Mouse (Mus musculus) myocyte (in vitro differentiated cells): ENCODE results near the gene Nxf1.

Experiments
- E2F4 ChIP-seq: IDR thresholded peaks from one replicate; pipeline ENCODE4 v1.6.1; 2011; ENCODE audit warnings: mild to moderate bottlenecking, control low read depth, moderate library complexity; ENCODE audit not compliant: insufficient read depth
- MAX ChIP-seq: IDR thresholded peaks from one replicate; pipeline ENCODE4 v1.6.1; 2011; ENCODE audit warnings: low read depth, mild to moderate bottlenecking, control low read depth
- USF1 ChIP-seq: IDR thresholded peaks from one replicate; pipeline ENCODE4 v1.6.1; 2011; ENCODE audit warnings: low read depth, mild to moderate bottlenecking, control low read depth, moderate library complexity

GRCm38 (mm10) chr19:8786008-8786781 is 29.3 kb downstream of the Nxf1 start, which contains the start of gene Taf6l:
- TF ChIP-seq USF1 (peak; percentile 99), E2F4 (peak; percentile 65), MAX (no peak)
